Mouse (Mus musculus) MEL (cell line): ENCODE data around the gene Nnat. TPM values are rescaled to one million over a fixed set of nuclear protein-coding genes. Genes with fewer than 3 reads are reported as not detected.

Experiments
- DNase-seq: peaks from one replicate; pipeline ENCODE4 v3.0.0; 2011; ENCODE audit warnings: low read depth, low spot score
- H3K27ac ChIP-seq: 2 replicates; pipeline ENCODE4 v1.5.1; 2012; ENCODE audit warnings: low read depth, mild to moderate bottlenecking, control low read depth, low read length, moderate library complexity; ENCODE audit not compliant: control insufficient read depth
- H3K27me3 ChIP-seq, 2 experiments: fragments of 150-350 bp in 1 of 2; sonication (generic) in 1 of 2; 2 replicates each; pipeline ENCODE4 v1.6.1; 2012; ENCODE audit warnings: low read length in 2 of 2, mild to moderate bottlenecking in 2 of 2, improper control_type of control experiment in 1 of 2, moderate library complexity in 1 of 2; ENCODE audit not compliant: insufficient read depth in 2 of 2, control insufficient read depth in 1 of 2
- H3K36me3 ChIP-seq, 2 experiments: 2 replicates each; pipeline ENCODE4 v1.6.1; 2012 to 2014; ENCODE audit warnings: low read length in 2 of 2, improper control_type of control experiment in 1 of 2, inconsistent platforms in 1 of 2, mild to moderate bottlenecking in 1 of 2; ENCODE audit not compliant: insufficient read depth in 2 of 2, control insufficient read depth in 1 of 2
- H3K4me1 ChIP-seq, 2 experiments: fragments of 150-350 bp in 1 of 2; sonication (generic) in 1 of 2; 2 replicates each; pipeline ENCODE4 v1.6.1; 2012; ENCODE audit warnings: low read length in 2 of 2, improper control_type of control experiment in 1 of 2, mild to moderate bottlenecking in 1 of 2; ENCODE audit not compliant: insufficient read depth in 2 of 2, control insufficient read depth in 1 of 2
- H3K4me3 ChIP-seq, 2 experiments: fragments of 150-350 bp in 1 of 2; sonication (generic) in 1 of 2; 2 replicates each; pipeline ENCODE4 v1.5.1; 2012; ENCODE audit warnings: low read depth in 2 of 2, low read length in 2 of 2, mild to moderate bottlenecking in 2 of 2, moderate library complexity in 2 of 2, control low read depth in 1 of 2, improper control_type of control experiment in 1 of 2; ENCODE audit not compliant: control insufficient read depth in 1 of 2, insufficient read depth in 1 of 2
- H3K79me2 ChIP-seq: 2 replicates; pipeline ENCODE4 v1.6.1; 2012; ENCODE audit warnings: mild to moderate bottlenecking, low read length, moderate library complexity; ENCODE audit not compliant: control insufficient read depth, poor library complexity, insufficient read depth
- H3K9ac ChIP-seq: 2 replicates; pipeline ENCODE4 v1.6.1; 2012; ENCODE audit warnings: low read depth, mild to moderate bottlenecking, control low read depth, low read length, moderate library complexity; ENCODE audit not compliant: control insufficient read depth, poor library complexity, severe bottlenecking
- H3K9me3 ChIP-seq: fragments of 150-350 bp; sonication (generic); replicated peaks from 2 replicates; pipeline ENCODE4 v1.6.1; 2012; ENCODE audit warnings: mild to moderate bottlenecking, low read length, improper control_type of control experiment, moderate library complexity; ENCODE audit not compliant: insufficient read depth
- CHD1 ChIP-seq: IDR thresholded peaks from 2 replicates; pipeline ENCODE4 v1.6.1; 2012; ENCODE audit warnings: low read depth, mild to moderate bottlenecking, inconsistent platforms, low read length, improper control_type of control experiment
- CHD2 ChIP-seq: IDR thresholded peaks from 2 replicates; pipeline ENCODE4 v1.6.1; 2011; ENCODE audit warnings: low read length, improper control_type of control experiment
- CTCF ChIP-seq, 3 experiments: IDR thresholded peaks in 2 of 3; conservative IDR thresholded peaks in 1 of 3; 2 replicates each; pipeline ENCODE4 v1.5.1; 2011 to 2012; ENCODE audit warnings: low read length in 3 of 3, low read depth in 2 of 3, mild to moderate bottlenecking in 2 of 3, improper control_type of control experiment in 1 of 3, inconsistent platforms in 1 of 3, mixed read lengths in 1 of 3, moderate library complexity in 1 of 3; ENCODE audit not compliant: control insufficient read depth in 1 of 3, insufficient read depth in 1 of 3, poor library complexity in 1 of 3, severe bottlenecking in 1 of 3
- ETS1 ChIP-seq: IDR thresholded peaks from 2 replicates; pipeline ENCODE4 v1.6.1; 2012; ENCODE audit warnings: low read depth, mild to moderate bottlenecking, inconsistent platforms, low read length, improper control_type of control experiment, moderate library complexity
- GABPA ChIP-seq: IDR thresholded peaks from 2 replicates; pipeline ENCODE4 v1.6.1; 2012; ENCODE audit warnings: low read depth, mild to moderate bottlenecking, inconsistent platforms, low read length, improper control_type of control experiment, moderate library complexity
- HCFC1 ChIP-seq: IDR thresholded peaks from 2 replicates; pipeline ENCODE4 v1.6.1; 2012; ENCODE audit warnings: low read depth, mild to moderate bottlenecking, inconsistent platforms, low read length, improper control_type of control experiment, moderate library complexity
- JUND ChIP-seq: IDR thresholded peaks from 2 replicates; pipeline ENCODE4 v1.6.1; 2011; ENCODE audit warnings: low read depth, mild to moderate bottlenecking, improper control_type of control experiment, low read length
- MAFK ChIP-seq: IDR thresholded peaks from 2 replicates; pipeline ENCODE4 v1.6.1; 2011; ENCODE audit warnings: low read depth, mild to moderate bottlenecking, low read length, improper control_type of control experiment, borderline replicate concordance
- MAX ChIP-seq: IDR thresholded peaks from 2 replicates; pipeline ENCODE4 v1.6.1; 2011; ENCODE audit warnings: low read length, improper control_type of control experiment
- MAZ ChIP-seq: IDR thresholded peaks from 2 replicates; pipeline ENCODE4 v1.6.1; 2012; ENCODE audit warnings: low read depth, mild to moderate bottlenecking, inconsistent platforms, low read length, improper control_type of control experiment
- MEF2A ChIP-seq: IDR thresholded peaks from 2 replicates; pipeline ENCODE4 v1.6.1; 2014; ENCODE audit warnings: low read depth, mild to moderate bottlenecking, inconsistent platforms, low read length, improper control_type of control experiment; ENCODE audit not compliant: poor library complexity, insufficient replicate concordance, severe bottlenecking; ENCODE audit errors: extremely low read depth
- POLR2AphosphoS2 ChIP-seq: IDR thresholded peaks from 2 replicates; pipeline ENCODE4 v1.6.1; 2011; ENCODE audit warnings: low read length, improper control_type of control experiment
- RCOR1 ChIP-seq: IDR thresholded peaks from 2 replicates; pipeline ENCODE4 v1.6.1; 2012; ENCODE audit warnings: low read depth, mild to moderate bottlenecking, inconsistent platforms, low read length, improper control_type of control experiment
- SIN3A ChIP-seq: IDR thresholded peaks from 2 replicates; pipeline ENCODE4 v1.6.1; 2012; ENCODE audit warnings: low read length, improper control_type of control experiment, inconsistent platforms
- SMC3 ChIP-seq: IDR thresholded peaks from 2 replicates; pipeline ENCODE4 v1.6.1; 2011; ENCODE audit warnings: low read depth, low read length, improper control_type of control experiment
- TAL1 ChIP-seq: IDR thresholded peaks from 2 replicates; pipeline ENCODE4 v1.6.1; 2012; ENCODE audit warnings: mild to moderate bottlenecking, inconsistent platforms, low read length, moderate library complexity, mixed read lengths
- TCF12 ChIP-seq: IDR thresholded peaks from 2 replicates; pipeline ENCODE4 v1.6.1; 2014; ENCODE audit warnings: low read depth, mild to moderate bottlenecking, inconsistent platforms, low read length, improper control_type of control experiment, moderate library complexity
- UBTF ChIP-seq: IDR thresholded peaks from 2 replicates; pipeline ENCODE4 v1.6.1; 2012; ENCODE audit warnings: low read depth, mild to moderate bottlenecking, inconsistent platforms, low read length, improper control_type of control experiment, moderate library complexity, borderline replicate concordance; ENCODE audit not compliant: insufficient read depth
- USF1 ChIP-seq: IDR thresholded peaks from 2 replicates; pipeline ENCODE4 v1.6.1; 2014; ENCODE audit warnings: low read depth, mild to moderate bottlenecking, inconsistent platforms, low read length, improper control_type of control experiment, moderate library complexity
- USF2 ChIP-seq, 2 experiments: IDR thresholded peaks; 2 replicates each; pipeline ENCODE4 v1.6.1; 2011 to 2012; ENCODE audit warnings: improper control_type of control experiment in 2 of 2, low read length in 2 of 2, borderline replicate concordance in 1 of 2, inconsistent platforms in 1 of 2, low read depth in 1 of 2, mild to moderate bottlenecking in 1 of 2; ENCODE audit not compliant: insufficient read depth in 1 of 2
- ZC3H11A ChIP-seq: IDR thresholded peaks from 2 replicates; pipeline ENCODE4 v1.6.1; 2012; ENCODE audit warnings: low read depth, mild to moderate bottlenecking, inconsistent platforms, low read length, improper control_type of control experiment
- ZMIZ1 ChIP-seq: IDR thresholded peaks from 2 replicates; pipeline ENCODE4 v1.6.1; 2012; ENCODE audit warnings: low read depth, mild to moderate bottlenecking, inconsistent platforms, low read length, improper control_type of control experiment, moderate library complexity
- ZNF384 ChIP-seq: IDR thresholded peaks from 2 replicates; pipeline ENCODE4 v1.6.1; 2012; ENCODE audit warnings: low read depth, mild to moderate bottlenecking, inconsistent platforms, low read length, improper control_type of control experiment
- polyA plus RNA-seq, 2 experiments: library from polyadenylated mRNA; stranded (reverse) in 1 of 2; unstranded in 1 of 2; fragments of >175 nt in 1 of 2; fragments of >200 nt in 1 of 2; gene quantifications; 2 replicates each; pipeline versions ENCODE4 v1.2.1 to v1.2.4; 2012; ENCODE audit warnings: low replicate concordance in 2 of 2, low read depth in 1 of 2; ENCODE audit not compliant: insufficient read length in 2 of 2, insufficient read depth in 1 of 2, missing spikeins in 1 of 2
- total RNA-seq: library from RNA; depleted of rRNA; stranded (reverse); fragments of 300-350 nt; gene quantifications from 2 replicates; pipeline ENCODE4 v1.2.3, GENCODE M21; 2012

Nnat gene
- total and polyA plus RNA-seq, 3 experiments, result 0.92 to 1.5 TPM; not detected in 1

DNA sequence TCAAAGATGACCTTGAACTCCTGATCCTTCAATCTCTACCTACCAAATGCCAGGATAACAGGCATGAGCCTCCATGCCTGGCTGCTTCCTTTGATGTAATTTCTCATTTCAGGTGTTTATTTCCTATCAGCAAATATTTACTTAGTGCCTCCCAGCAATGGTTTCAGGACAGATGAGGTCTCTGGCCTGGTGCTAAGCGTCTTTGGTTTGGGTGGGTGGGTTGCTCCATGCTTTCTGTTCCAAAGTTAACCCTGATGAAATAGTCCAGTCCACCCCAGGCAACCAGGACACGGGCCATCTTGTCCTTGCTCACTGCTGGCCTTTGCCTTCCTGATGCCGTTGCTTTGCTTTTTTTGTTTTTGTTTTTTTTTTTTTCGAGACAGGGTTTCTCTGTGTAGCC, 9.6 kb upstream of the Nnat start:
- no peaks in the 10 kb centered on the region for H3K27me3 ChIP-seq
- no peak overlapping the region for H3K9ac ChIP-seq
- no peaks in the 10 kb centered on the region for H3K9me3 ChIP-seq
- H3K79me2 ChIP-seq, result no peaks in the 10 kb centered on the region
- no peak for DNase-seq
- TF ChIP-seq MAZ, result no peak
- no peak for TF ChIP-seq HCFC1
- no peak for TF ChIP-seq USF2 (IDR thresholded peaks at IDR 0.05; ENCODE audit: borderline replicate concordance in 1 of 2, insufficient read depth in 1 of 2, low read depth in 1 of 2, low read length in 2 of 2)
- TF ChIP-seq MAFK, result no peak
- TF ChIP-seq RCOR1, result no peak
- TF ChIP-seq JUND, result no peak
- no peak for TF ChIP-seq GABPA
- TF ChIP-seq ZNF384, result no peak
- TF ChIP-seq MAX, result no peak
- TF ChIP-seq ZC3H11A, result no peak
- TF ChIP-seq MEF2A, result no peak
- no peak for TF ChIP-seq ZMIZ1
- no peak for TF ChIP-seq CTCF (IDR thresholded peaks at IDR 0.05 in 2 of 3, conservative IDR thresholded peaks at IDR 0.05 in 1 of 3; ENCODE audit: control insufficient read depth in 1 of 3, insufficient read depth in 1 of 3, low read depth in 2 of 3, low read length in 3 of 3, poor library complexity in 1 of 3, severe bottlenecking in 1 of 3)
- TF ChIP-seq UBTF, result no peak
- no peak for TF ChIP-seq SIN3A
- no peak for TF ChIP-seq TCF12
- TF ChIP-seq CHD1, result no peak
- TF ChIP-seq TAL1, result no peak
- no peak for TF ChIP-seq SMC3
- no peak for TF ChIP-seq POLR2AphosphoS2
- H3K4me1 ChIP-seq, result no peaks in the 10 kb centered on the region
- no peaks in the 10 kb centered on the region; a peak in 1 of 4 replicates for H3K36me3 ChIP-seq
- no peak overlapping the region for H3K27ac ChIP-seq
- no peak overlapping the region for H3K4me3 ChIP-seq

DNA sequence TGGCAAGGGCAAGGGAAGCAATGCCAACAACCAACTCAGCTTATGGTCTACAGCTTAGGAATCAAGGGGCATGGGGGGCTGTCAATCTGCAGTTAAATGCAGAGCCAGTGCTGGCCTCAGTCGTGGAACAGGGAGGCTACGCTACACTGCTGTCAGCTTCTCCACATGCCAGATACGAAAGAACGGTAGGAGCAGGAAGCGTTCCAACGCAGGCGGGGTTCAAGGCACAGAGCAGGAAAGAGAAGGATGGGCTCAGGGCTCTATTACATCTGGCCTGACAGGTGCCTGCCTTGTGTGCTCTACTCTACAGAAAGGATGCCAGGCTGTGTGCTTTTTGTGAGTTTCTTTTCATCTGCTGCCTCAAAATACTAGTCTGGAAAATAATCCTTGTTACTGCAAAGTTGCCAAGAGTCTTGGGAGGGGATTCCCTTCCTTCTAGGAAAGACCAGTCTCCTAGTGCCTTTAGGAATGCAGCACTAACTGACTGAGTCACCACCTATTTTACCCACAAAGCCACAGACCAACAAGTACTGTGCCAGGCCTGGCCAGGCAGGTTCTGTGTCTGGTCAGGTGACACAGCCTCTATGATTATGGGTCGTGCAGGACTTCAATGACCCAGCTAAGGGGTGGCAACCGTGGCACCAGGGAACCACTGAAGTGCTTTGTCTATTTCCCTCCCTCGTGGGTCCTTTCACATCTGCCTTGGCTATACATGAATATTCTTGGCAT, 7.6 kb upstream of the Nnat start:
- H3K4me1 ChIP-seq, result no peaks in the 10 kb centered on the region
- H3K79me2 ChIP-seq, result no peaks in the 10 kb centered on the region
- H3K4me3 ChIP-seq, result no peak overlapping the region
- H3K9me3 ChIP-seq, result no peaks in the 10 kb centered on the region
- no peak overlapping the region for H3K27ac ChIP-seq
- no peaks in the 10 kb centered on the region for H3K27me3 ChIP-seq
- H3K36me3 ChIP-seq, result no peaks in the 10 kb centered on the region; a peak in 1 of 4 replicates
- TF ChIP-seq SIN3A, result no peak
- no peak for TF ChIP-seq USF1
- no peak for TF ChIP-seq TAL1
- TF ChIP-seq TCF12, result no peak
- no peak for TF ChIP-seq ETS1
- TF ChIP-seq CHD2, result no peak
- H3K9ac ChIP-seq, result no peak overlapping the region
- no peak for DNase-seq
